Comparison of ENCODE assay signal across 12 mouse cellular contexts in genomic region chr19:21946262-21946922, GRCm38 (mm10).
DNase-seq lines count a peak whose midpoint lies in the region; ATAC-seq and TF ChIP-seq lines count a peak whose summit lies in the region.
"Had no signal": no experiment of that assay in that cellular context is flagged by ENCODE, and none has a peak within 500 bp of the region (broad histone marks: within the 10 kb centered on the region; RNA-seq: fewer than 3 reads in every experiment).

No protein-coding gene starts in this region.

- no peak overlapping the region for H3K27ac ChIP-seq in lung, embryonic 14.5 days (ENCODE audit: low read depth)
- no peak overlapping the region for H3K27ac ChIP-seq in embryonic facial prominence, embryonic 15.5 days (replicated peaks)

- H3K9ac ChIP-seq in lung, embryonic 14.5 days: no peak overlapping the region
- no peak overlapping the region for H3K9ac ChIP-seq in embryonic facial prominence, embryonic 15.5 days

- intact Hi-C loops in gastrocnemius, postnatal 14 days (cut with DNase I; ENCODE audit: low total_unique reads): loop anchor here (10.0 kb wide), 1 partner anchor 172 kb away; the partner anchor contains the start of gene Cemip2

- no peak for TF ChIP-seq CTCF in lung, embryonic 14.5 days (IDR thresholded peaks at IDR 0.05; ENCODE audit: low read depth)

- WGBS in lung, embryonic 14.5 days: 68% methylated on average over 5 of the region's 5 CpGs
- 44% methylated on average over 5 of the region's 5 CpGs for WGBS in embryonic facial prominence, embryonic 15.5 days

- H3K4me1 ChIP-seq in lung, embryonic 14.5 days (ENCODE audit: insufficient read depth): no peaks in the 10 kb centered on the region
- no peaks in the 10 kb centered on the region for H3K4me1 ChIP-seq in embryonic facial prominence, embryonic 15.5 days

- H3K4me3 ChIP-seq in lung, embryonic 14.5 days (ENCODE audit: low read depth, low read length): no peak overlapping the region
- H3K4me3 ChIP-seq in embryonic facial prominence, embryonic 15.5 days (replicated peaks): no peak overlapping the region
- H3K4me3 ChIP-seq in myocyte: no peak overlapping the region
- H3K4me3 ChIP-seq: megakaryocyte, embryonic 14.5 days had no signal

- H3K4me2 ChIP-seq in lung, embryonic 14.5 days: no peak overlapping the region
- H3K4me2 ChIP-seq in embryonic facial prominence, embryonic 15.5 days (replicated peaks): no peak overlapping the region
- H3K4me2 ChIP-seq in myocyte (ENCODE audit: low read depth): peak overlapping the region; percentile 72

- no peaks in the 10 kb centered on the region for H3K36me3 ChIP-seq in lung, embryonic 14.5 days (ENCODE audit: insufficient read depth)
- no peaks in the 10 kb centered on the region for H3K36me3 ChIP-seq in embryonic facial prominence, embryonic 15.5 days
- no peaks in the 10 kb centered on the region for H3K36me3 ChIP-seq in myocyte (ENCODE audit: control insufficient read depth, insufficient read depth)

- no peak for TF ChIP-seq POLR2A in myocyte (IDR thresholded peaks at IDR 0.05; ENCODE audit: insufficient read length, low read depth)

- ATAC-seq in lung, embryonic 14.5 days (ENCODE audit: insufficient read depth): no peak
- peak; percentile 51 for ATAC-seq in embryonic facial prominence, embryonic 15.5 days (ENCODE audit: insufficient number of reproducible peaks, low FRiP score, low TSS enrichment, low read depth)

- H3K79me2 ChIP-seq in myocyte (ENCODE audit: control insufficient read depth, insufficient read depth): no peaks in the 10 kb centered on the region

- peak; percentile 6 for DNase-seq in adrenal gland, adult 2 months
- DNase-seq in adrenal gland, postnatal 25 days: no peak
- peak; percentile 17 for DNase-seq in lung, embryonic 14.5 days
- DNase-seq in lung, postnatal 25 days (ENCODE audit: low spot score): no peak
- no peak for DNase-seq in cerebellum, adult 11-12 months
- DNase-seq in gastrocnemius, postnatal 14 days: no peak
- DNase-seq: cerebellum, adult 2 months; kidney, postnatal 25 days; left cerebral cortex, postnatal 4 days had no signal

- H3K27me3 ChIP-seq in lung, embryonic 14.5 days (ENCODE audit: insufficient read depth, low read length): no peaks in the 10 kb centered on the region
- H3K27me3 ChIP-seq in embryonic facial prominence, embryonic 15.5 days: no peaks in the 10 kb centered on the region
- no peaks in the 10 kb centered on the region for H3K27me3 ChIP-seq in myocyte (ENCODE audit: control insufficient read depth, insufficient read depth, insufficient read length)

- no peaks in the 10 kb centered on the region for H3K9me3 ChIP-seq in lung, embryonic 14.5 days (ENCODE audit: low read depth, low read length)
- no peaks in the 10 kb centered on the region for H3K9me3 ChIP-seq in embryonic facial prominence, embryonic 15.5 days (replicated peaks)
- H3K9me3 ChIP-seq: megakaryocyte, embryonic 14.5 days had no signal

- no peak overlapping the region for H3ac ChIP-seq in myocyte (ENCODE audit: control insufficient read depth, insufficient read length)

TF ChIP-seq in myocyte, 11 proteins besides CTCF, POLR2A, EP300 and RAD21:
- TF ChIP-seq USF1 (IDR thresholded peaks at IDR 0.05; ENCODE audit: low read depth) (peak; percentile 97), MYOD1 (IDR thresholded peaks at IDR 0.05; ENCODE audit: control insufficient read depth in 1 of 3, insufficient read length in 2 of 3, low read depth in 2 of 3) (no peak)

Comparison
In these comparisons a context has a peak if more than half of its experiments do, and no peak if none do; other contexts are left out.
1. DNase-seq: peak in adrenal gland, adult 2 months (single experiment) and lung, embryonic 14.5 days (single experiment); none in adrenal gland, postnatal 25 days (single experiment), lung, postnatal 25 days (single experiment), cerebellum, adult 11-12 months (single experiment) and gastrocnemius, postnatal 14 days (single experiment).